Mouse (Mus musculus) 3134 (cell line): ENCODE measurements around the gene Kifc3.

Experiments used
- DNase-seq: peaks from one replicate; pipeline ENCODE4 v3.0.0-alpha.2; 2011; ENCODE audit warnings: low spot score; ENCODE audit not compliant: insufficient read length; ENCODE audit errors: extremely low read depth

Gene Kifc3

DNA sequence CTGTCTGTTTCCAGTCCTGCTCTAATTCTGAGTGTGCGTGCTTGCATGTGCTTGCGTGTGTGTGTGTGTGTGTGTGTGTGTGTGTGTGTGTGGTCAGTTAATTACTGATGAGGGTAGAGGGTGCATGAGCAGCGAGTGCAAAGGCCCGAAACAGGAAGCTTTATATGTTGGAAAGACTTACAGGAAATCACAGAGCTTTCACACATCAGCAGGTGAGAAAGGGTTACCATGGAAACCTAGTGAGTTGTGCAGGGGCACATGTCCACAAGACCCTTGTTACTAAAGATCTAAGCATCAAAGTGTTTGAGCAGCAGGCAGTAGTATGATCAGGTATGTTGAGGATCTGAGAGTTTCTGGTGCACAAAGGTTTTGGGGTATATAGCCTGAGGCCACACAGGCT lies 118.4 kb downstream of the Kifc3 start:
- DNase-seq = no peak

DNA sequence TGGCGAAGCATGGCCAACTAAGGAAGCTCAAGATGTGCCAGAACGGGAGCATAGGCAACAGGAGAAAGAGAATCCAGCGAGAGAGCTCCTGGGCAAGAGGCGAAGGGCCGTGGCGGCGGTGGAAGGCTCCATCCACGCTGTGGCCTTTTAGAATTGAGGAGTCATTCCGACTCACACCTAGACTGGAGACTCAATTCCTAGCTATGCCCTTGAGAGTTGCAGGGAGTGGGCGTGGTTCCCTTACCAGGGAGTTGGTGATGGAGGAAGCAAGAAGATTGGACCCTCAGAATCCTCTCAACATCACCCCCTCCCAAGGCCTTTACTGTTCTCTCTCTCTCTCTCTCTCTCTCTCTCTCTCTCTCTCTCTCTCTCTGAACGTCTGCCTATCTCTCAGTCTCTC lies 121.0 kb downstream of the Kifc3 start:
- peak; percentile 25 for DNase-seq

DNA sequence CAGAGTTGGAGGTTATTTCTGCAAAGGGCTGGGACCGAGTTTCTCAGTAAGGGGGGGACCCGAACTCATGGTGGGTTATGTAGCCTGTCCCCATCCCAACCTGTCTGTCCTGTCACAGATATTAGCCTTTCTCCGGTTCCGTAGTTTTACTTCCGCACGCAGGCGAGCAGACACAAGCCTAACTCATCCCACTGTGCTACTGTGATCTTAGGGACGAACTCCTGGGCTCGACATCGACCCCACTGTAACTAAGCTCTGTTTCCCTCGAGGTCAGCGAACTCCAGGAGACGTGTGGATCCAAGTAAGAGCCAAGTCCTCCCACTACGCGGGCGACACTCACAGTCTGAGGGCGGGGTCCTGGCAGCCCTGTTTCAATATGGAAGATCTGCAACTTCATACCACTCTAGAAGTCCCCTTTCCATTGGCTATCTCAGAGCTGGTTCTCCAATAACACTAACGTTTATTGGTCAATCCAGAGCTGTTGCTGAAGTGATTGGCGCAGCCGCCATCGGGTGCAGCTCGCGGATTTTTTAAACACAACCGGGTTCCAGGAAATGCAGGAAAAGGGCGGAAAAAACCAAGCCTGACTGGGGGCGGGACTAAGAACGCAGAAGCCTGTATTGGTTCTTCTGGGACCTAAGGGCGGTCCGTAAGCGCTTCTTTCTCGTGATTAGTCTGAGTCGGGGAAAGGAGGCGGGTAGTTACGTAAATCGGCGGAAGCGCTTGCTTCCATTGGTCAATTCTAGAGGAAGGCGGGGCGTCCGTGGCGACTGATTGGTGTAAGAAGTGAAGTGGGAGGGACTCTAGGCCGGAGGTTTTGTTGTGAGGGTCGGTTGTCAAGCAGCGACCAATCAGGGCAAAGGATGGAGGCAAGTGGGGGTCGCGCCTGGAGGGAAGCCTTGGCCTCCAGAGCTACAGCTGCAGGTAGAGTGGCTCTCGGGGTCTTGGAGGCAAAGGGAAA lies 122.0 kb downstream of the Kifc3 start, which contains the start of gene Katnb1:
Katnb1 (plus strand) TSS at position 806 of the 961 bp plus-strand sequence.
- peak; percentile 94 for DNase-seq

DNA sequence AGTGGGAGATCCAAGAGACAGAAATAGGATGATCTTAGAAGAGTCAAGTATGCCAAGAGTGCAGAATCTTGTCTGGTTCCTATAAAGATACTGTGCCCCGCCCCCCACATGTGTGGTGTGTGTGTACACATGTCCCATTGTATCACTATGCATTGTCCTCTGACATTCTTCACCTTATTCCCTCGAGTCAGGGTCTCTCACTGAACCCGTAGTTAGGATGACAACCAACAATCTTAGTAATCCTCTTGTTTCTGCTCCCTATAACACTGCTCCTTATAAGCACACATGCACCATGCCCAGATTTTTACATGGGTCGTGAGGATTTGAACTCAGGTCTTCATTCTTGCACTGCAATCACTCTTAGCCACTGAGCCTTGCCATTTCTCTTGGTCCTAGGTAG lies 123.3 kb downstream of the Kifc3 start:
- DNase-seq = no peak

DNA sequence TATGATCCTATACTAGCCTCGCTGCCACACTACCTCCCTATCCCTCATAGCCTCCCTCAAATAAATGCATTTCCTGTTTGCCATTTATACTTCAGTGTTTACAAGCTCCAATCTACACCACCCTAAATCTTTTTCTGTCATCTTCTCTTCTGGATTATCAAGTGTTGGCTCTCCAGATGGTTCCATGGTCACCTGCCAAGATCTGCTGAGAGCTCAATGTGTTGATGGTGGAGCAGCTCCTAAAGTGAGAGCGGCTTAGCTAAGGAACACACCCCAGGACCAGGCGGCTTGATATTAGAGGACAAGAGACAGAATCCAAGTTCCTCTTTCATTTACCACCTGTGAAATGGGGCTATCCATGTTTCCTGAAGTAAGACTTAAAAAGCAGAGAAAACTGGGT lies 124.6 kb downstream of the Kifc3 start:
- no peak for DNase-seq

DNA sequence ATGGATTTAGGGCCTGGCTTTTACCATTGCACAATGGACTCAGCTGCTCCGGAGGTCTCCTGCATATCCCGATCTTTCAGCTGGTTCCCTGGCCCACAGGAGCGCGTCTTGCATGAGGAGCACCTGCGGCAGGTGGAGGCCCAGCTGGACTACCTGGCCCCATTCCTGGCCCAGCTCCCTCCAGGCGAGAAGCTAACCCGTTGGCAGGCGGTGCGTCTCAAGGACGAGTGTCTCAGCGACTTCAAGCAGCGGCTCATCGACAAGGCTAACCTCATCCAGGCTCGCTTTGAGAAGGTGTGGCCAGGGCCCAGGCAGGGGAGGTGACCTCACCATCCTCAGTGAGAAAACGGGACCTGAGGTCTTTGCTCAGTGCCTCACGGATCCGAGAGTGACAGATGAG lies 126.5 kb downstream of the Kifc3 start:
- no peak for DNase-seq

DNA sequence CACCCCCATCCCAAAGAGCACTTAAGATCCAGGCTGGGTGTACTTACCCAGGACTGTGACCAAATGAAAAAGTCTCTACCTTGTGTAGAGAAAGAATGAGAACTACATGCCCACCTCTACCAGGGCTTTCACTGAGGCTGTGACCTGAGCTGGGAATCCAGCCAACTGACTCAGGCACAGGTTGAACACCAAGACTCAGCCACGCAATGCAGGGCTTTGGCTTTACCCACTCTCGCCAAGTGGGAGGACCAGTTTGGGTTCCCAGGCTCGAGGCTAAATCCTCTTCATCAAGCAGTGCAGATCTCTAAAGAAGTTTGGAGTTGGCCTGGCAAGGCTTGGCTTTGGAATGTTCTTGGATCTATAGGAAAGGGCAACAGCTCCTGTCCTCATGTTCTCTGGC lies 127.1 kb downstream of the Kifc3 start:
- no peak for DNase-seq

DNA sequence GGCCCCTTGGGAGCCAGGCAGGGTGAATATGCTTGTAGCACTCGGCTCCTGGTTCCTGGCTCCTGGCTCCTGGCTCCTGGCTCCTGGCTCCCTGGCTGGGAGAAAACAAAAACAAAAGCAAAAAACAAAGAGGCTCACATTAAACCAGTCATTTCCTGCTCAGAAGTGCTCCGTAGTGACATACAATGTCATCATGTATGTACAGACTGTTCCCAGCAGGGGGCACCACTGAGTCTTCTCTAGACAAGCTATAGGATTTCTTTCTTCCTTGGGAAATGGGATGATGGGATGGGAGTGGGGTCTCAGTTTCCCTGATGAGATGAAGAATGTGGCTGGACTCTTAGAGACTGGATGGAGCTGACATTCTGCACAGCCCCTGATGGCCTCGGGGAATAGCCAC lies 135.0 kb downstream of the Kifc3 start:
- DNase-seq = no peak

- DNase-seq = peak; percentile 65
Observed at GRCm38 (mm10) chr8:95064531-95064930, 138.1 kb downstream of the Kifc3 start.

GRCm38 (mm10) chr8:95059812-95060533 lies 142.6 kb downstream of the Kifc3 start:
- no peak for DNase-seq

- no peak for DNase-seq
Observed at GRCm38 (mm10) chr8:95058661-95059060, 144.0 kb downstream of the Kifc3 start.

GRCm38 (mm10) chr8:95056414-95056813 lies 146.2 kb downstream of the Kifc3 start:
- DNase-seq = no peak

DNA sequence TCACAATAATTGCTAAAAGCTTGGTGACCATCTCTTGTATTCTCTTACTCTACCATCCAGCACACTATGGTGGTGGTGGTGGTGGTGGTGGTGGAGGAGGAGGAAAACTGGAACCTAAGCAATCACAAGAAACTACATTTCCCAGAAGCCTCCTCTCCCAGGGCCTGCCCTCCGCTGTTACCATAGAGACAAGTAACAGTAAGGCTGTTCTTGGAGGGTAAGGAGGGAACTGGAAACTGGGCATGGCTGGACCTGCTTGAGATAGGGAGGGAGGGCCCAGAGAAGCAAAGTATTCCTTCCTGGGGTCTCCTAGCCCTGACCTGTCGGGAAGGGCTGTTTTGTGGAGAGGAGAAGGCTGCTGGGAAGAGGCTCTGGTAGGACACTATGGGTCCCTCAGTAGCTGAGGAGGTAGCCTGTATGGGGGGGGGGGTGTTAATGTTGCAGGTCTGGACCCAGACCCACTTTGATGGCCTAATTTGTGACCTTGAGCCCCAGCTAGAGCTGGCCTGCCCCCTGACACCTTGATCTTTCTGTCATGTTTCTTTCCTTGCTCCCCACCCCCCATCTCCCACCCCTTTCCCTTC lies 147.6 kb downstream of the Kifc3 start, which contains the start of gene Drc7:
Drc7 (plus strand) TSS at position 177 of the 584 bp plus-strand sequence.
- DNase-seq = no peak

- no peak for DNase-seq
Observed at GRCm38 (mm10) chr8:95054438-95054837, 148.2 kb downstream of the Kifc3 start.
